8 mouse cellular contexts compared by ENCODE assay signal in genomic region chrX:105762847-105763527, GRCm38 (mm10). TPM values are rescaled to one million over a fixed set of nuclear protein-coding genes. Genes with fewer than 3 reads are reported as not detected.
DNase-seq lines count a peak whose midpoint lies in the region; ATAC-seq and TF ChIP-seq lines count a peak whose summit lies in the region.

No protein-coding gene starts in this region.

- H3K9me3 ChIP-seq in forebrain, embryonic 15.5 days, result no peaks in the 10 kb centered on the region
- H3K9me3 ChIP-seq in intestine, embryonic 16.5 days (ENCODE audit: control insufficient read depth, low read length), result no peaks in the 10 kb centered on the region
- H3K9me3 ChIP-seq in midbrain, postnatal 0 days (ENCODE audit: low read length), result no peaks in the 10 kb centered on the region

- H3K27ac ChIP-seq in brown adipose tissue, adult 24 weeks (replicated peaks; ENCODE audit: low read depth, low read length), result no peak overlapping the region
- no peak overlapping the region for H3K27ac ChIP-seq in forebrain, embryonic 15.5 days (replicated peaks)
- no peak overlapping the region for H3K27ac ChIP-seq in intestine, embryonic 16.5 days (ENCODE audit: low read length)
- H3K27ac ChIP-seq in midbrain, postnatal 0 days (ENCODE audit: low read depth, low read length), result no peak overlapping the region

- peak; percentile 30; the same call in 1 of the 2 replicates for ATAC-seq in forebrain, embryonic 15.5 days (replicated peaks)
- ATAC-seq in intestine, embryonic 16.5 days, result peak; percentile 18
- 0 out of 2 replicates have a peak, but pooled peaks have one; percentile 8 for ATAC-seq in midbrain, postnatal 0 days (ENCODE audit: low FRiP score)

- H3K4me2 ChIP-seq in forebrain, embryonic 15.5 days (replicated peaks), result peak overlapping the region; percentile 66
- peak overlapping the region; percentile 62 for H3K4me2 ChIP-seq in intestine, embryonic 16.5 days (ENCODE audit: low read depth, low read length)
- peak overlapping the region; percentile 63 for H3K4me2 ChIP-seq in midbrain, postnatal 0 days (ENCODE audit: low read depth, low read length, poor library complexity, severe bottlenecking)

- peaks cover 16% of the 10 kb centered on the region for H3K27me3 ChIP-seq in forebrain, embryonic 15.5 days
- peaks cover 36% of the 10 kb centered on the region for H3K27me3 ChIP-seq in intestine, embryonic 16.5 days (replicated peaks; ENCODE audit: control insufficient read depth, insufficient read depth, low read length)
- peaks cover 25% of the 10 kb centered on the region for H3K27me3 ChIP-seq in midbrain, postnatal 0 days (ENCODE audit: insufficient read depth, low read length)

- H3K4me1 ChIP-seq in brown adipose tissue, adult 24 weeks (ENCODE audit: control insufficient read depth, insufficient read depth, insufficient read length, low read length), result peaks cover 2% of the 10 kb centered on the region; the same call in 1 of the 2 replicates
- H3K4me1 ChIP-seq in forebrain, embryonic 15.5 days, result peaks cover 8% of the 10 kb centered on the region; the same call in 1 of the 2 replicates
- no peaks in the 10 kb centered on the region for H3K4me1 ChIP-seq in intestine, embryonic 16.5 days (ENCODE audit: control insufficient read depth, insufficient read depth, low read length)
- no peaks in the 10 kb centered on the region for H3K4me1 ChIP-seq in midbrain, postnatal 0 days (ENCODE audit: insufficient read depth, low read length)

- peak overlapping the region; percentile 60 for H3K4me3 ChIP-seq in brown adipose tissue, adult 24 weeks (ENCODE audit: insufficient read depth, low read depth, low read length)
- peak overlapping the region; percentile 45 for H3K4me3 ChIP-seq in forebrain, embryonic 15.5 days
- H3K4me3 ChIP-seq in intestine, embryonic 16.5 days (ENCODE audit: low read length), result peak overlapping the region; percentile 48
- H3K4me3 ChIP-seq in midbrain, postnatal 0 days (ENCODE audit: low read depth, low read length), result peak overlapping the region; percentile 43

- 0 out of 2 replicates have a peak overlapping the region, but pooled peaks have one; percentile 4 for H3K9ac ChIP-seq in forebrain, embryonic 15.5 days (replicated peaks)
- no peak overlapping the region for H3K9ac ChIP-seq in intestine, embryonic 16.5 days (ENCODE audit: low read depth, low read length)
- no peak overlapping the region for H3K9ac ChIP-seq in midbrain, postnatal 0 days (replicated peaks; ENCODE audit: low read length, poor library complexity, severe bottlenecking)

- WGBS in forebrain, embryonic 15.5 days, result 16% methylated on average over 23 of the region's 23 CpGs
- 14% methylated on average over 23 of the region's 23 CpGs for WGBS in intestine, embryonic 16.5 days
- whole genome bisulfite sequencing in midbrain, postnatal 0 days, result 13% methylated on average over 19 of the region's 23 CpGs

- H3K36me3 ChIP-seq in forebrain, embryonic 15.5 days, result no peaks in the 10 kb centered on the region
- H3K36me3 ChIP-seq in intestine, embryonic 16.5 days (ENCODE audit: control insufficient read depth, insufficient read depth, low read length), result no peaks in the 10 kb centered on the region
- no peaks in the 10 kb centered on the region for H3K36me3 ChIP-seq in midbrain, postnatal 0 days (ENCODE audit: insufficient read depth, low read length)

- DNase-seq in layer of hippocampus, postnatal 10 days (ENCODE audit: low spot score in 2 of 2), result peak; percentile 6 to 29
- no peak for DNase-seq in layer of hippocampus, adult 9-10 months (ENCODE audit: low spot score)
- DNase-seq in midbrain, postnatal 0 days (ENCODE audit: low spot score), result peak; percentile 17
- DNase-seq in spleen, postnatal 14 days (ENCODE audit: low spot score in 2 of 2), result no peak
- no peak for DNase-seq in layer of hippocampus, adult 11-12 months (ENCODE audit: low spot score)

- peak; percentile 45 for TF ChIP-seq CTCF in midbrain, postnatal 0 days (IDR thresholded peaks at IDR 0.05)

RNA-seq across cellular contexts. Expression of gene Fgf16, which starts 1.1 kb away (rescaled TPM):
- total RNA-seq in layer of hippocampus, postnatal 10 days (2021), result 1 to 10 TPM; 1.1 to 2.8 TPM
- polyA plus RNA-seq in brown adipose tissue, adult 24 weeks (2012; ENCODE audit: insufficient read depth, insufficient read length, missing spikeins), result 0.83 and 2.5 TPM in 2 replicates
- not detected in 2 replicates for polyA plus RNA-seq in forebrain, embryonic 15.5 days (2015; fragmentation: Nextera tagmentation; extraction: Ambion mirVana)
- polyA plus RNA-seq in intestine, embryonic 16.5 days (2015; fragmentation: Nextera tagmentation; extraction: Ambion mirVana), result not detected in 2 replicates
- total RNA-seq in midbrain, postnatal 0 days (2014; rRNA removed), result not detected in 2 replicates
- 0.12 and 0.20 TPM in 2 replicates for polyA plus RNA-seq in midbrain, postnatal 0 days (2015; fragmentation: Nextera tagmentation; extraction: Ambion mirVana)

Comparison
In these comparisons a context has a peak if more than half of its experiments do, and no peak if none do; other contexts are left out.
1. DNase-seq: peak in layer of hippocampus, postnatal 10 days (2 of 2) and midbrain, postnatal 0 days (single experiment); none in layer of hippocampus, adult 9-10 months (single experiment), spleen, postnatal 14 days (0 of 2) and layer of hippocampus, adult 11-12 months (single experiment).
2. Peak in every context shown above with its lines, with median percentiles within 50 percentile points of each other: H3K4me3 ChIP-seq, ATAC-seq and H3K4me2 ChIP-seq.